34 mouse cellular contexts compared by ENCODE assay signal in genomic region chr5:92944867-92945266, GRCm38 (mm10).
"Had no signal": no experiment of that assay in that cellular context is flagged by ENCODE, and none has a peak within 500 bp of the region (broad histone marks: within the 10 kb centered on the region; RNA-seq: fewer than 3 reads in every experiment).

No protein-coding gene starts in this region.

- H3K27me3 ChIP-seq: heart, embryonic 12.5 days; heart, embryonic 13.5 days; heart, embryonic 15.5 days; hindbrain, embryonic 12.5 days; hindbrain, embryonic 13.5 days; hindbrain, embryonic 15.5 days; intestine, embryonic 15.5 days; kidney, embryonic 15.5 days had no signal

- DNase-seq: heart, postnatal 10 days; heart, postnatal 14 days; heart, postnatal 36 days; heart, postnatal 4 days; kidney, adult 11 months; kidney, adult 18-20 months; kidney, adult 2 months; kidney, adult 8-10 months; kidney, adult 9 months; kidney, postnatal 10 days; kidney, postnatal 14 days; kidney, postnatal 36 days; kidney, postnatal 4 days; layer of hippocampus, adult 9-11 months; layer of hippocampus, postnatal 36 days had no signal

- H3K9ac ChIP-seq: heart, embryonic 12.5 days; heart, embryonic 13.5 days; heart, embryonic 15.5 days; hindbrain, embryonic 12.5 days; hindbrain, embryonic 13.5 days; hindbrain, embryonic 14.5 days; hindbrain, embryonic 15.5 days; intestine, embryonic 15.5 days; kidney, embryonic 15.5 days had no signal

- ATAC-seq: hindbrain, embryonic 16.5 days; hindbrain, postnatal 0 days; inflammation-experienced regulatory T-cells, adult 6 months; intestine, embryonic 15.5 days; intestine, embryonic 16.5 days had no signal

- H3K4me3 ChIP-seq: heart, embryonic 10.5 days; heart, embryonic 12.5 days; heart, embryonic 13.5 days; heart, embryonic 15.5 days; hindbrain, embryonic 10.5 days; hindbrain, embryonic 12.5 days; hindbrain, embryonic 13.5 days; hindbrain, embryonic 15.5 days; intestine, embryonic 15.5 days; kidney, embryonic 15.5 days; layer of hippocampus, adult 2 months; left cerebral cortex, adult 2 months had no signal

- H3K27ac ChIP-seq: heart, embryonic 10.5 days; heart, embryonic 13.5 days; heart, embryonic 15.5 days; hindbrain, embryonic 10.5 days; hindbrain, embryonic 12.5 days; hindbrain, embryonic 13.5 days; hindbrain, embryonic 14.5 days; hindbrain, embryonic 15.5 days; hindbrain, postnatal 0 days; intestine, embryonic 15.5 days; kidney, embryonic 15.5 days; kidney, postnatal 0 days; layer of hippocampus, adult 2 months; left cerebral cortex, adult 2 months had no signal

- H3K4me2 ChIP-seq: heart, embryonic 11.5 days; heart, embryonic 12.5 days; heart, embryonic 13.5 days; heart, embryonic 15.5 days; hindbrain, embryonic 12.5 days; hindbrain, embryonic 13.5 days; hindbrain, embryonic 14.5 days; hindbrain, embryonic 15.5 days; intestine, embryonic 15.5 days; kidney, embryonic 15.5 days had no signal

- H3K4me1 ChIP-seq: hindbrain, embryonic 15.5 days; intestine, embryonic 15.5 days; kidney, embryonic 15.5 days had no signal
